Mouse (Mus musculus): Measurements from ENCODE around the gene Dda1. TPM values are rescaled to one million over a fixed set of nuclear protein-coding genes. Genes with fewer than 3 reads are reported as not detected.

The Dda1 gene
- 143 TPM for polyA plus RNA-seq (2017; shearing (Covaris generic))

GRCm38 (mm10) chr8:71468916-71469315 lies at the start of gene Dda1:
TSS of gene Dda1 (plus strand) at chr8:71469199.

GRCm38 (mm10) chr8:71463188-71464033 lies 5.6 kb upstream of the Dda1 start, which contains the start of gene Abhd8:
TSS of gene Abhd8 (minus strand) at chr8:71463655.

GRCm38 (mm10) chr8:71464513-71465500 lies 4.2 kb upstream of the Dda1 start, which contains the start of gene Mrpl34:
TSS of gene Mrpl34 (plus strand) at chr8:71464959.

GRCm38 (mm10) chr8:71485142-71486135 lies 16.4 kb downstream of the Dda1 start, which contains the start of gene Ano8:
TSS of gene Ano8 (minus strand) at chr8:71485963.

GRCm38 (mm10) chr8:71487691-71488445 lies 18.9 kb downstream of the Dda1 start, which contains the start of gene Gtpbp3:
TSS of gene Gtpbp3 (plus strand) at chr8:71488103.

GRCm38 (mm10) chr8:71511644-71512043 lies 42.6 kb downstream of the Dda1 start, which contains the start of gene Plvap:
TSS of gene Plvap (minus strand) at chr8:71511752.

GRCm38 (mm10) chr8:71525226-71526050 lies 56.4 kb downstream of the Dda1 start, which contains the start of gene Ccdc194:
TSS of gene Ccdc194 (minus strand) at chr8:71525711.

Other genes with a start within 250 kb of the Dda1 start
- gene Myo9b, start 196.5 kb upstream of the Dda1 start, polyA plus RNA-seq (2017; shearing (Covaris generic)), result 54.4 TPM
- gene Haus8, start 196.3 kb upstream of the Dda1 start, polyA plus RNA-seq (2017; shearing (Covaris generic)), result 23.1 TPM
- gene Use1, start 102.4 kb upstream of the Dda1 start, polyA plus RNA-seq (2017; shearing (Covaris generic)), result 185 TPM
- gene Ocel1, start 97.9 kb upstream of the Dda1 start, polyA plus RNA-seq (2017; shearing (Covaris generic)), result 17.4 TPM
- gene Nr2f6, start 87.2 kb upstream of the Dda1 start, polyA plus RNA-seq (2017; shearing (Covaris generic)), result 7.6 TPM
- gene Ushbp1, start 73.4 kb upstream of the Dda1 start, polyA plus RNA-seq (2017; shearing (Covaris generic)), result 0.29 TPM
- gene Babam1, start 72.3 kb upstream of the Dda1 start, polyA plus RNA-seq (2017; shearing (Covaris generic)), result 87.6 TPM
- 0.20 TPM for gene Ankle1, start 63.2 kb upstream of the Dda1 start, polyA plus RNA-seq (2017; shearing (Covaris generic))
- gene Abhd8, start 5.5 kb upstream of the Dda1 start, polyA plus RNA-seq (2017; shearing (Covaris generic)), result 112 TPM
- 21.5 TPM for gene Mrpl34, start 4.2 kb upstream of the Dda1 start, polyA plus RNA-seq (2017; shearing (Covaris generic))
- gene Ano8, start 16.8 kb downstream of the Dda1 start, polyA plus RNA-seq (2017; shearing (Covaris generic)), result 16.6 TPM
- gene Gtpbp3, start 18.9 kb downstream of the Dda1 start, polyA plus RNA-seq (2017; shearing (Covaris generic)), result 6.5 TPM
- gene Plvap, start 42.6 kb downstream of the Dda1 start, polyA plus RNA-seq (2017; shearing (Covaris generic)), result not detected
- gene Ccdc194, start 56.5 kb downstream of the Dda1 start, polyA plus RNA-seq (2017; shearing (Covaris generic)), result not detected
- 108 TPM for gene Bst2, start 68.3 kb downstream of the Dda1 start, polyA plus RNA-seq (2017; shearing (Covaris generic))
- gene Mvb12a, start 73.7 kb downstream of the Dda1 start, polyA plus RNA-seq (2017; shearing (Covaris generic)), result 65.2 TPM
- gene Tmem221, start 89.7 kb downstream of the Dda1 start, polyA plus RNA-seq (2017; shearing (Covaris generic)), result 13.9 TPM
- gene Nxnl1, start 97.4 kb downstream of the Dda1 start, polyA plus RNA-seq (2017; shearing (Covaris generic)), result 1.9 TPM
- 16.1 TPM for gene Slc27a1, start 99.7 kb downstream of the Dda1 start, polyA plus RNA-seq (2017; shearing (Covaris generic))
- gene Pgls, start 123.0 kb downstream of the Dda1 start, polyA plus RNA-seq (2017; shearing (Covaris generic)), result 66.7 TPM
- 2.7 TPM for gene Fam129c, start 128.4 kb downstream of the Dda1 start, polyA plus RNA-seq (2017; shearing (Covaris generic))
- gene Colgalt1, start 141.8 kb downstream of the Dda1 start, polyA plus RNA-seq (2017; shearing (Covaris generic)), result 30.3 TPM
- not detected for gene Unc13a, start 202.6 kb downstream of the Dda1 start, polyA plus RNA-seq (2017; shearing (Covaris generic))
- 72.8 TPM for gene Jak3, start 207.1 kb downstream of the Dda1 start, polyA plus RNA-seq (2017; shearing (Covaris generic))
- gene Insl3, start 220.0 kb downstream of the Dda1 start, polyA plus RNA-seq (2017; shearing (Covaris generic)), result 17.5 TPM
- gene B3gnt3, start 232.6 kb downstream of the Dda1 start, polyA plus RNA-seq (2017; shearing (Covaris generic)), result 2.9 TPM